Mouse (Mus musculus): ENCODE results near the gene Cyp2d10. TPM values are rescaled to one million over a fixed set of nuclear protein-coding genes. Genes with fewer than 3 reads are reported as not detected.

Cyp2d10 gene
- polyA plus RNA-seq, 1 experiment from 2014 or later = 0.18 TPM

GRCm38 (mm10) chr15:82435011-82435410, 28.0 kb upstream of the Cyp2d10 start:
- no peaks in the 10 kb centered on the region for H3K36me3 ChIP-seq (ENCODE audit: control insufficient read depth, insufficient read depth, low read length)
- WGBS = 68% methylated on average over 3 of the region's 3 CpGs
- ATAC-seq (ENCODE audit: low read depth) = no peak

GRCm38 (mm10) chr15:82434541-82434940, 27.5 kb upstream of the Cyp2d10 start:
- Histone ChIP-seq H3K36me3 (ENCODE audit: control insufficient read depth, insufficient read depth, low read length) (no peaks in the 10 kb centered on the region), H3K9me3 (ENCODE audit: control insufficient read depth, low read length) (peaks cover 3% of the 10 kb centered on the region; the same call in 1 of the 2 replicates), H3K4me1 (replicated peaks; ENCODE audit: control insufficient read depth, insufficient read depth, low read length) (no peaks in the 10 kb centered on the region), H3K4me3 (ENCODE audit: low read length) (no peak overlapping the region), H3K27me3 (ENCODE audit: control insufficient read depth, insufficient read depth, low read depth, low read length) (no peaks in the 10 kb centered on the region), H3K9ac (ENCODE audit: low read length) (no peak overlapping the region), H3K4me2 (ENCODE audit: low read depth, low read length) (no peak overlapping the region), H3K27ac (ENCODE audit: low read length) (no peak overlapping the region)
- no peak for ATAC-seq (ENCODE audit: low read depth)
- WGBS = 84% methylated on average over 3 of the region's 3 CpGs

More at GRCm38 (mm10) chr15:82435011-82435410, 28.0 kb upstream of the Cyp2d10 start:
- Histone ChIP-seq H3K9ac (ENCODE audit: low read length) (no peak overlapping the region), H3K4me2 (ENCODE audit: low read depth, low read length) (no peak overlapping the region), H3K27ac (ENCODE audit: low read length) (no peak overlapping the region), H3K27me3 (ENCODE audit: control insufficient read depth, insufficient read depth, low read depth, low read length) (no peaks in the 10 kb centered on the region), H3K4me3 (ENCODE audit: low read length) (no peak overlapping the region), H3K4me1 (replicated peaks; ENCODE audit: control insufficient read depth, insufficient read depth, low read length) (no peaks in the 10 kb centered on the region), H3K9me3 (ENCODE audit: control insufficient read depth, low read length) (peaks cover 3% of the 10 kb centered on the region; the same call in 1 of the 2 replicates)

GRCm38 (mm10) chr15:82433621-82434020, 26.6 kb upstream of the Cyp2d10 start:
- Histone ChIP-seq H3K36me3 (ENCODE audit: control insufficient read depth, insufficient read depth, low read length) (no peaks in the 10 kb centered on the region), H3K27me3 (ENCODE audit: control insufficient read depth, insufficient read depth, low read depth, low read length) (no peaks in the 10 kb centered on the region), H3K9ac (ENCODE audit: low read length) (no peak overlapping the region), H3K27ac (ENCODE audit: low read length) (no peak overlapping the region), H3K4me2 (ENCODE audit: low read depth, low read length) (no peak overlapping the region), H3K4me1 (replicated peaks; ENCODE audit: control insufficient read depth, insufficient read depth, low read length) (no peaks in the 10 kb centered on the region), H3K9me3 (ENCODE audit: control insufficient read depth, low read length) (peaks cover 3% of the 10 kb centered on the region; the same call in 1 of the 2 replicates), H3K4me3 (ENCODE audit: low read length) (no peak overlapping the region)
- WGBS = 92% methylated on average over 3 of the region's 3 CpGs
- no peak for ATAC-seq (ENCODE audit: low read depth)

GRCm38 (mm10) chr15:82433137-82433536, 26.1 kb upstream of the Cyp2d10 start, which contains the start of gene Cyp2d9:
Gene Cyp2d9, plus strand, starts transcription at chr15:82433437.
- H3K36me3 ChIP-seq (ENCODE audit: control insufficient read depth, insufficient read depth, low read length) = no peaks in the 10 kb centered on the region
- no peaks in the 10 kb centered on the region for H3K27me3 ChIP-seq (ENCODE audit: control insufficient read depth, insufficient read depth, low read depth, low read length)
- H3K27ac ChIP-seq (ENCODE audit: low read length) = no peak within 1 kb of the TSS
- no peak for ATAC-seq (ENCODE audit: low read depth)
- H3K4me3 ChIP-seq (ENCODE audit: low read length) = no peak within 1 kb of the TSS
- no peak within 1 kb of the TSS for H3K4me2 ChIP-seq (ENCODE audit: low read depth, low read length)
- H3K9ac ChIP-seq (ENCODE audit: low read length) = no peak within 1 kb of the TSS
- peaks cover 3% of the 10 kb centered on the region; the same call in 1 of the 2 replicates for H3K9me3 ChIP-seq (ENCODE audit: control insufficient read depth, low read length)
- no peaks in the 10 kb centered on the region for H3K4me1 ChIP-seq (replicated peaks; ENCODE audit: control insufficient read depth, insufficient read depth, low read length)

GRCm38 (mm10) chr15:82423471-82423870, 16.5 kb upstream of the Cyp2d10 start:
- H3K27ac ChIP-seq (ENCODE audit: low read length) = no peak overlapping the region
- no peak for ATAC-seq (ENCODE audit: low read depth)
- no peaks in the 10 kb centered on the region for H3K4me1 ChIP-seq (replicated peaks; ENCODE audit: control insufficient read depth, insufficient read depth, low read length)
- no peak overlapping the region for H3K4me3 ChIP-seq (ENCODE audit: low read length)
- 67% methylated on average over 3 of the region's 3 CpGs for WGBS
- H3K9me3 ChIP-seq (ENCODE audit: control insufficient read depth, low read length) = no peaks in the 10 kb centered on the region
- H3K4me2 ChIP-seq (ENCODE audit: low read depth, low read length) = no peak overlapping the region
- no peaks in the 10 kb centered on the region for H3K27me3 ChIP-seq (ENCODE audit: control insufficient read depth, insufficient read depth, low read depth, low read length)
- no peaks in the 10 kb centered on the region for H3K36me3 ChIP-seq (ENCODE audit: control insufficient read depth, insufficient read depth, low read length)
- H3K9ac ChIP-seq (ENCODE audit: low read length) = no peak overlapping the region

GRCm38 (mm10) chr15:82422935-82423334, 15.9 kb upstream of the Cyp2d10 start:
- Histone ChIP-seq H3K9ac (ENCODE audit: low read length) (no peak overlapping the region), H3K27me3 (ENCODE audit: control insufficient read depth, insufficient read depth, low read depth, low read length) (no peaks in the 10 kb centered on the region), H3K36me3 (ENCODE audit: control insufficient read depth, insufficient read depth, low read length) (no peaks in the 10 kb centered on the region), H3K4me3 (ENCODE audit: low read length) (no peak overlapping the region), H3K9me3 (ENCODE audit: control insufficient read depth, low read length) (no peaks in the 10 kb centered on the region), H3K4me2 (ENCODE audit: low read depth, low read length) (no peak overlapping the region), H3K4me1 (replicated peaks; ENCODE audit: control insufficient read depth, insufficient read depth, low read length) (no peaks in the 10 kb centered on the region), H3K27ac (ENCODE audit: low read length) (no peak overlapping the region)
- no peak for ATAC-seq (ENCODE audit: low read depth)
- WGBS = 64% methylated on average over 4 of the region's 4 CpGs

GRCm38 (mm10) chr15:82418616-82419015, 11.6 kb upstream of the Cyp2d10 start:
- ATAC-seq (ENCODE audit: low read depth) = no peak
- Histone ChIP-seq H3K4me2 (ENCODE audit: low read depth, low read length) (no peak overlapping the region), H3K9me3 (ENCODE audit: control insufficient read depth, low read length) (no peaks in the 10 kb centered on the region), H3K4me3 (ENCODE audit: low read length) (no peak overlapping the region), H3K27ac (ENCODE audit: low read length) (no peak overlapping the region), H3K9ac (ENCODE audit: low read length) (no peak overlapping the region), H3K4me1 (replicated peaks; ENCODE audit: control insufficient read depth, insufficient read depth, low read length) (peaks cover 10% of the 10 kb centered on the region), H3K27me3 (ENCODE audit: control insufficient read depth, insufficient read depth, low read depth, low read length) (no peaks in the 10 kb centered on the region), H3K36me3 (ENCODE audit: control insufficient read depth, insufficient read depth, low read length) (no peaks in the 10 kb centered on the region)
- 75% methylated on average over 1 of the region's 1 CpGs for WGBS

GRCm38 (mm10) chr15:82416797-82417789, 10.1 kb upstream of the Cyp2d10 start:
- Histone ChIP-seq H3K36me3 (ENCODE audit: control insufficient read depth, insufficient read depth, low read length) (no peaks in the 10 kb centered on the region), H3K4me1 (replicated peaks; ENCODE audit: control insufficient read depth, insufficient read depth, low read length) (peaks cover 10% of the 10 kb centered on the region), H3K27me3 (ENCODE audit: control insufficient read depth, insufficient read depth, low read depth, low read length) (no peaks in the 10 kb centered on the region), H3K27ac (ENCODE audit: low read length) (peak overlapping the region; percentile 57; the same call in 1 of the 2 replicates), H3K4me2 (ENCODE audit: low read depth, low read length) (peak overlapping the region; percentile 49), H3K9ac (ENCODE audit: low read length) (peak overlapping the region; percentile 52), H3K9me3 (ENCODE audit: control insufficient read depth, low read length) (no peaks in the 10 kb centered on the region), H3K4me3 (ENCODE audit: low read length) (peak overlapping the region; percentile 15; the same call in 1 of the 2 replicates)
- WGBS = 22% methylated on average over 15 of the region's 16 CpGs
- peak; percentile 96 for ATAC-seq (ENCODE audit: low read depth)

GRCm38 (mm10) chr15:82407536-82407935, 541 bp upstream of the Cyp2d10 start:
- H3K4me3 ChIP-seq (ENCODE audit: low read length) = no peak overlapping the region
- no peak overlapping the region for H3K4me2 ChIP-seq (ENCODE audit: low read depth, low read length)
- no peak overlapping the region for H3K27ac ChIP-seq (ENCODE audit: low read length)
- H3K9me3 ChIP-seq (ENCODE audit: control insufficient read depth, low read length) = no peaks in the 10 kb centered on the region
- ATAC-seq (ENCODE audit: low read depth) = no peak
- WGBS = 65% methylated on average over 4 of the region's 4 CpGs
- no peaks in the 10 kb centered on the region for H3K27me3 ChIP-seq (ENCODE audit: control insufficient read depth, insufficient read depth, low read depth, low read length)
- no peaks in the 10 kb centered on the region for H3K36me3 ChIP-seq (ENCODE audit: control insufficient read depth, insufficient read depth, low read length)
- H3K4me1 ChIP-seq (replicated peaks; ENCODE audit: control insufficient read depth, insufficient read depth, low read length) = no peaks in the 10 kb centered on the region
- no peak overlapping the region for H3K9ac ChIP-seq (ENCODE audit: low read length)

Measured in lung, embryonic 16.5 days (tissue).